Mouse (Mus musculus) hindbrain, embryonic 13.5 days (tissue): ENCODE measurements around the gene Zfp385b. TPM values are rescaled to one million over a fixed set of nuclear protein-coding genes. Genes with fewer than 3 reads are reported as not detected.

Experiments
- ATAC-seq: fragments of 200-750 bp; cut with Nextera tagmentation; 2 replicates; pipeline ENCODE4 v1.8.0; 2017; ENCODE audit warnings: moderate TSS enrichment; ENCODE audit not compliant: low FRiP score
- H3K27ac ChIP-seq: fragments of 300-500 bp; sonication (generic); 2 replicates; pipeline ENCODE4 v1.5.1; 2015; ENCODE audit warnings: inconsistent platforms, mild to moderate bottlenecking, moderate library complexity
- H3K27me3 ChIP-seq: fragments of 300-500 bp; sonication (generic); 2 replicates; pipeline ENCODE4 v1.6.1; 2015; ENCODE audit warnings: mild to moderate bottlenecking, inconsistent platforms
- H3K36me3 ChIP-seq: fragments of 300-500 bp; sonication (generic); 2 replicates; pipeline ENCODE4 v1.6.1; 2015; ENCODE audit warnings: mild to moderate bottlenecking, inconsistent platforms
- H3K4me1 ChIP-seq: fragments of 300-500 bp; sonication (generic); replicated peaks from 2 replicates; pipeline ENCODE4 v1.6.1; 2015; ENCODE audit warnings: inconsistent platforms
- H3K4me2 ChIP-seq: fragments of 300-500 bp; sonication (generic); 2 replicates; pipeline ENCODE4 v1.6.1; 2015; ENCODE audit warnings: inconsistent platforms, mild to moderate bottlenecking, moderate library complexity
- H3K4me3 ChIP-seq: fragments of 300-500 bp; sonication (generic); 2 replicates; pipeline ENCODE4 v1.5.1; 2015; ENCODE audit warnings: mild to moderate bottlenecking, inconsistent platforms
- H3K9ac ChIP-seq: fragments of 300-500 bp; sonication (generic); 2 replicates; pipeline ENCODE4 v1.6.1; 2015; ENCODE audit warnings: mild to moderate bottlenecking, inconsistent platforms
- H3K9me3 ChIP-seq: fragments of 300-500 bp; sonication (generic); 2 replicates; pipeline ENCODE4 v1.6.1; 2016; ENCODE audit warnings: inconsistent platforms
- WGBS: fragments of 180-500 bp; shearing (Covaris S2); methylation state at CpG from one replicate; pipeline ENCODE4 v1.1.7; 2015; 5-methylcytosine and 5-hydroxymethylcytosine counted together
- polyA plus RNA-seq: library from polyadenylated mRNA; unstranded; fragments of >200 nt; fragmentation: Nextera tagmentation; extraction: Ambion mirVana; gene quantifications from 2 replicates; pipeline ENCODE4 v1.2.1, GENCODE M21; 2015

Gene Zfp385b
- polyA plus RNA-seq, 1 experiment from 2014 or later: 8.1 TPM

GRCm38 (mm10) chr2:77556938-77557337 is 262.5 kb downstream of the Zfp385b start:
- no peak for ATAC-seq
- H3K27ac ChIP-seq: no peak overlapping the region
- no peak overlapping the region for H3K4me2 ChIP-seq
- WGBS: 82% methylated on average over 4 of the region's 4 CpGs
- H3K36me3 ChIP-seq: no peaks in the 10 kb centered on the region
- no peak overlapping the region for H3K4me3 ChIP-seq
- no peak overlapping the region for H3K9ac ChIP-seq
- H3K27me3 ChIP-seq: no peaks in the 10 kb centered on the region
- peaks cover 13% of the 10 kb centered on the region; the same call in 1 of the 2 replicates for H3K4me1 ChIP-seq
- H3K9me3 ChIP-seq: no peaks in the 10 kb centered on the region

- 0 out of 2 replicates have a peak, but pooled peaks have one; percentile 43 for ATAC-seq
- 47% methylated on average over 7 of the region's 7 CpGs for WGBS
- H3K36me3 ChIP-seq: no peaks in the 10 kb centered on the region
- H3K4me1 ChIP-seq: peaks cover 13% of the 10 kb centered on the region; the same call in 1 of the 2 replicates
- H3K27me3 ChIP-seq: no peaks in the 10 kb centered on the region
- no peak overlapping the region for H3K27ac ChIP-seq
- no peak overlapping the region for H3K4me3 ChIP-seq
- no peak overlapping the region for H3K9ac ChIP-seq
- no peak overlapping the region for H3K4me2 ChIP-seq
- no peaks in the 10 kb centered on the region for H3K9me3 ChIP-seq
These were observed 263.5 kb downstream of the Zfp385b start for GRCm38 (mm10) chr2:77555980-77556379.

- Histone ChIP-seq H3K27ac (no peak overlapping the region), H3K4me3 (no peak overlapping the region), H3K9me3 (no peaks in the 10 kb centered on the region), H3K27me3 (no peaks in the 10 kb centered on the region), H3K9ac (no peak overlapping the region), H3K36me3 (no peaks in the 10 kb centered on the region), H3K4me2 (no peak overlapping the region), H3K4me1 (peaks cover 13% of the 10 kb centered on the region; the same call in 1 of the 2 replicates)
- ATAC-seq: no peak
- 43% methylated on average over 8 of the region's 8 CpGs for WGBS
These were observed 266.8 kb downstream of the Zfp385b start for GRCm38 (mm10) chr2:77552675-77553074.

- Histone ChIP-seq H3K27ac (no peak overlapping the region), H3K27me3 (no peaks in the 10 kb centered on the region), H3K9ac (no peak overlapping the region), H3K4me1 (no peaks in the 10 kb centered on the region), H3K4me3 (no peak overlapping the region), H3K36me3 (no peaks in the 10 kb centered on the region), H3K9me3 (no peaks in the 10 kb centered on the region), H3K4me2 (no peak overlapping the region)
- no peak for ATAC-seq
- 30% methylated on average over 1 of the region's 1 CpGs for WGBS
These were observed 276.1 kb downstream of the Zfp385b start for GRCm38 (mm10) chr2:77543388-77543787.

- Histone ChIP-seq H3K27ac (no peak overlapping the region), H3K4me2 (no peak overlapping the region), H3K4me3 (no peak overlapping the region), H3K4me1 (no peaks in the 10 kb centered on the region), H3K9me3 (no peaks in the 10 kb centered on the region), H3K36me3 (no peaks in the 10 kb centered on the region), H3K27me3 (no peaks in the 10 kb centered on the region), H3K9ac (no peak overlapping the region)
- no peak for ATAC-seq
- 71% methylated on average over 2 of the region's 2 CpGs for WGBS
These were observed 276.8 kb downstream of the Zfp385b start for GRCm38 (mm10) chr2:77542605-77543004.

GRCm38 (mm10) chr2:77541681-77542080 is 277.8 kb downstream of the Zfp385b start:
- Histone ChIP-seq H3K4me3 (no peak overlapping the region), H3K27ac (no peak overlapping the region), H3K4me1 (no peaks in the 10 kb centered on the region), H3K9me3 (no peaks in the 10 kb centered on the region), H3K27me3 (no peaks in the 10 kb centered on the region), H3K4me2 (no peak overlapping the region), H3K36me3 (no peaks in the 10 kb centered on the region), H3K9ac (no peak overlapping the region)
- ATAC-seq: no peak
- 94% methylated on average over 4 of the region's 4 CpGs for WGBS

- 93% methylated on average over 3 of the region's 3 CpGs for WGBS
- Histone ChIP-seq H3K27me3 (no peaks in the 10 kb centered on the region), H3K4me2 (no peak overlapping the region), H3K9me3 (no peaks in the 10 kb centered on the region), H3K4me1 (no peaks in the 10 kb centered on the region), H3K4me3 (no peak overlapping the region), H3K9ac (no peak overlapping the region), H3K36me3 (no peaks in the 10 kb centered on the region), H3K27ac (no peak overlapping the region)
- no peak for ATAC-seq
These were observed 278.6 kb downstream of the Zfp385b start for GRCm38 (mm10) chr2:77540860-77541259.

- no peaks in the 10 kb centered on the region for H3K9me3 ChIP-seq
- H3K4me2 ChIP-seq: no peak overlapping the region
- WGBS: 89% methylated on average over 3 of the region's 3 CpGs
- no peak overlapping the region for H3K9ac ChIP-seq
- H3K27me3 ChIP-seq: no peaks in the 10 kb centered on the region
- no peaks in the 10 kb centered on the region for H3K4me1 ChIP-seq
- H3K27ac ChIP-seq: no peak overlapping the region
- H3K36me3 ChIP-seq: no peaks in the 10 kb centered on the region
- no peak overlapping the region for H3K4me3 ChIP-seq
- no peak for ATAC-seq
These were observed 282.9 kb downstream of the Zfp385b start for GRCm38 (mm10) chr2:77536556-77536955.

- H3K9ac ChIP-seq: no peak overlapping the region
- ATAC-seq: no peak
- H3K4me1 ChIP-seq: no peaks in the 10 kb centered on the region
- no peaks in the 10 kb centered on the region for H3K9me3 ChIP-seq
- no peaks in the 10 kb centered on the region for H3K36me3 ChIP-seq
- H3K4me2 ChIP-seq: no peak overlapping the region
- no peak overlapping the region for H3K27ac ChIP-seq
- H3K4me3 ChIP-seq: no peak overlapping the region
- H3K27me3 ChIP-seq: no peaks in the 10 kb centered on the region
- WGBS: 91% methylated on average over 7 of the region's 7 CpGs
These were observed 291.2 kb downstream of the Zfp385b start for GRCm38 (mm10) chr2:77528079-77528752.

- WGBS: 86% methylated on average over 6 of the region's 6 CpGs
These were observed 291.8 kb downstream of the Zfp385b start for GRCm38 (mm10) chr2:77527616-77528015.

GRCm38 (mm10) chr2:77526803-77527202 is 292.6 kb downstream of the Zfp385b start:
- ATAC-seq: no peak
- WGBS: 85% methylated on average over 4 of the region's 4 CpGs

More at GRCm38 (mm10) chr2:77527616-77528015, 291.8 kb downstream of the Zfp385b start:
- Histone ChIP-seq H3K4me1 (no peaks in the 10 kb centered on the region), H3K27ac (no peak overlapping the region), H3K9me3 (no peaks in the 10 kb centered on the region), H3K9ac (no peak overlapping the region), H3K36me3 (no peaks in the 10 kb centered on the region), H3K27me3 (no peaks in the 10 kb centered on the region), H3K4me3 (no peak overlapping the region), H3K4me2 (no peak overlapping the region)
- ATAC-seq: no peak

GRCm38 (mm10) chr2:77526301-77526700 is 293.1 kb downstream of the Zfp385b start:
- Histone ChIP-seq H3K4me2 (no peak overlapping the region), H3K27me3 (no peaks in the 10 kb centered on the region), H3K4me3 (no peak overlapping the region), H3K4me1 (no peaks in the 10 kb centered on the region), H3K9me3 (no peaks in the 10 kb centered on the region), H3K9ac (no peak overlapping the region), H3K36me3 (no peaks in the 10 kb centered on the region), H3K27ac (no peak overlapping the region)
- WGBS: 80% methylated on average over 5 of the region's 5 CpGs
- no peak for ATAC-seq

More at GRCm38 (mm10) chr2:77526803-77527202, 292.6 kb downstream of the Zfp385b start:
- H3K4me2 ChIP-seq: no peak overlapping the region
- no peak overlapping the region for H3K27ac ChIP-seq
- H3K4me1 ChIP-seq: no peaks in the 10 kb centered on the region
- no peaks in the 10 kb centered on the region for H3K36me3 ChIP-seq
- H3K27me3 ChIP-seq: no peaks in the 10 kb centered on the region
- H3K4me3 ChIP-seq: no peak overlapping the region
- H3K9me3 ChIP-seq: no peaks in the 10 kb centered on the region
- no peak overlapping the region for H3K9ac ChIP-seq

GRCm38 (mm10) chr2:77522223-77522622 is 297.2 kb downstream of the Zfp385b start:
- no peak overlapping the region for H3K4me2 ChIP-seq
- H3K27me3 ChIP-seq: peaks cover 8% of the 10 kb centered on the region
- H3K4me1 ChIP-seq: peaks cover 14% of the 10 kb centered on the region
- 76% methylated on average over 4 of the region's 4 CpGs for WGBS
- no peaks in the 10 kb centered on the region for H3K36me3 ChIP-seq
- H3K9ac ChIP-seq: no peak overlapping the region
- ATAC-seq: no peak
- no peak overlapping the region for H3K27ac ChIP-seq
- H3K4me3 ChIP-seq: no peak overlapping the region
- no peaks in the 10 kb centered on the region for H3K9me3 ChIP-seq
